Mouse (Mus musculus): ENCODE measurements around the gene Clstn1. TPM values are rescaled to one million over a fixed set of nuclear protein-coding genes. Genes with fewer than 3 reads are reported as not detected.
A peak's percentile ranks its signal among the peaks of the same experiment; 100 is the strongest.

Clstn1 gene
- polyA plus RNA-seq, 1 experiment from 2014 or later: 45.7 TPM

GRCm38 (mm10) chr4:149572851-149573250 lies 13.4 kb upstream of the Clstn1 start:
- ATAC-seq (ENCODE audit: insufficient read depth) (0 out of 2 replicates have a peak, but pooled peaks have one; percentile 42), DNase-seq (peak; percentile 73)
- peak overlapping the region; percentile 60 for H3K27ac ChIP-seq (ENCODE audit: low read depth)
- H3K36me3 ChIP-seq (ENCODE audit: insufficient read depth): no peaks in the 10 kb centered on the region
- 35% methylated on average over 8 of the region's 8 CpGs for WGBS
- H3K9me3 ChIP-seq (ENCODE audit: low read depth, low read length): no peaks in the 10 kb centered on the region
- no peak overlapping the region for H3K9ac ChIP-seq
- H3K27me3 ChIP-seq (ENCODE audit: insufficient read depth, low read length): no peaks in the 10 kb centered on the region
- no peak overlapping the region for H3K4me2 ChIP-seq
- H3K4me1 ChIP-seq (ENCODE audit: insufficient read depth): peaks cover 8% of the 10 kb centered on the region
- no peak for TF ChIP-seq CTCF (IDR thresholded peaks at IDR 0.05; ENCODE audit: low read depth)
- H3K4me3 ChIP-seq (ENCODE audit: low read depth, low read length): no peak overlapping the region

- no peaks in the 10 kb centered on the region for H3K27me3 ChIP-seq (ENCODE audit: insufficient read depth, low read length)
- WGBS: 70% methylated on average over 14 of the region's 14 CpGs
- peaks cover 8% of the 10 kb centered on the region for H3K4me1 ChIP-seq (ENCODE audit: insufficient read depth)
- ATAC-seq (ENCODE audit: insufficient read depth): no peak
- H3K27ac ChIP-seq (ENCODE audit: low read depth): no peak overlapping the region
- H3K4me2 ChIP-seq: no peak overlapping the region
- no peak overlapping the region for H3K4me3 ChIP-seq (ENCODE audit: low read depth, low read length)
- no peaks in the 10 kb centered on the region for H3K36me3 ChIP-seq (ENCODE audit: insufficient read depth)
- no peaks in the 10 kb centered on the region for H3K9me3 ChIP-seq (ENCODE audit: low read depth, low read length)
- no peak overlapping the region for H3K9ac ChIP-seq
- no peak for DNase-seq
- TF ChIP-seq CTCF (IDR thresholded peaks at IDR 0.05; ENCODE audit: low read depth): no peak
Observed at GRCm38 (mm10) chr4:149574391-149574821, 11.9 kb upstream of the Clstn1 start.

GRCm38 (mm10) chr4:149576061-149576460 lies 10.2 kb upstream of the Clstn1 start:
- no peaks in the 10 kb centered on the region for H3K27me3 ChIP-seq (ENCODE audit: insufficient read depth, low read length)
- DNase-seq (no peak), ATAC-seq (ENCODE audit: insufficient read depth) (no peak)
- H3K9me3 ChIP-seq (ENCODE audit: low read depth, low read length): no peaks in the 10 kb centered on the region
- 81% methylated on average over 9 of the region's 9 CpGs for WGBS
- H3K9ac ChIP-seq: no peak overlapping the region
- TF ChIP-seq CTCF (IDR thresholded peaks at IDR 0.05; ENCODE audit: low read depth): no peak
- no peak overlapping the region for H3K27ac ChIP-seq (ENCODE audit: low read depth)
- H3K36me3 ChIP-seq (ENCODE audit: insufficient read depth): no peaks in the 10 kb centered on the region
- peaks cover 6% of the 10 kb centered on the region for H3K4me1 ChIP-seq (ENCODE audit: insufficient read depth)
- H3K4me3 ChIP-seq (ENCODE audit: low read depth, low read length): no peak overlapping the region
- no peak overlapping the region for H3K4me2 ChIP-seq

- H3K4me2 ChIP-seq: no peak overlapping the region
- no peaks in the 10 kb centered on the region; the same call in 1 of the 2 replicates for H3K4me1 ChIP-seq (ENCODE audit: insufficient read depth)
- H3K9ac ChIP-seq: 0 out of 2 replicates have a peak overlapping the region, but pooled peaks have one; percentile 22
- no peak overlapping the region for H3K27ac ChIP-seq (ENCODE audit: low read depth)
- DNase-seq (no peak), ATAC-seq (ENCODE audit: insufficient read depth) (no peak)
- WGBS: 18% methylated on average over 4 of the region's 4 CpGs
- H3K36me3 ChIP-seq (ENCODE audit: insufficient read depth): no peaks in the 10 kb centered on the region
- no peak for TF ChIP-seq CTCF (IDR thresholded peaks at IDR 0.05; ENCODE audit: low read depth)
- H3K27me3 ChIP-seq (ENCODE audit: insufficient read depth, low read length): no peaks in the 10 kb centered on the region
- no peak overlapping the region for H3K4me3 ChIP-seq (ENCODE audit: low read depth, low read length)
- H3K9me3 ChIP-seq (ENCODE audit: low read depth, low read length): no peaks in the 10 kb centered on the region
Observed at GRCm38 (mm10) chr4:149576993-149577548, 9.2 kb upstream of the Clstn1 start.

- Histone ChIP-seq H3K9ac (no peak overlapping the region), H3K4me3 (ENCODE audit: low read depth, low read length) (no peak overlapping the region), H3K27me3 (ENCODE audit: insufficient read depth, low read length) (no peaks in the 10 kb centered on the region), H3K9me3 (ENCODE audit: low read depth, low read length) (no peaks in the 10 kb centered on the region), H3K36me3 (ENCODE audit: insufficient read depth) (no peaks in the 10 kb centered on the region), H3K27ac (ENCODE audit: low read depth) (no peak overlapping the region), H3K4me1 (ENCODE audit: insufficient read depth) (no peaks in the 10 kb centered on the region), H3K4me2 (no peak overlapping the region)
- ATAC-seq (ENCODE audit: insufficient read depth) (no peak), DNase-seq (no peak)
- 56% methylated on average over 13 of the region's 13 CpGs for WGBS
- no peak for TF ChIP-seq CTCF (IDR thresholded peaks at IDR 0.05; ENCODE audit: low read depth)
Observed at GRCm38 (mm10) chr4:149578085-149578681, 8.1 kb upstream of the Clstn1 start.

GRCm38 (mm10) chr4:149578831-149579230 lies 7.4 kb upstream of the Clstn1 start:
- no peak for TF ChIP-seq CTCF (IDR thresholded peaks at IDR 0.05; ENCODE audit: low read depth)
- Histone ChIP-seq H3K4me1 (ENCODE audit: insufficient read depth) (no peaks in the 10 kb centered on the region), H3K9ac (no peak overlapping the region), H3K4me2 (no peak overlapping the region), H3K4me3 (ENCODE audit: low read depth, low read length) (no peak overlapping the region), H3K27ac (ENCODE audit: low read depth) (no peak overlapping the region), H3K36me3 (ENCODE audit: insufficient read depth) (no peaks in the 10 kb centered on the region), H3K9me3 (ENCODE audit: low read depth, low read length) (no peaks in the 10 kb centered on the region), H3K27me3 (ENCODE audit: insufficient read depth, low read length) (no peaks in the 10 kb centered on the region)
- no peak for ATAC-seq (ENCODE audit: insufficient read depth)
- DNase-seq: no peak
- 55% methylated on average over 7 of the region's 7 CpGs for WGBS

- Histone ChIP-seq H3K9me3 (ENCODE audit: low read depth, low read length) (no peaks in the 10 kb centered on the region), H3K4me1 (ENCODE audit: insufficient read depth) (0 out of 2 replicates have a peak, but pooled peaks cover 5% of the 10 kb centered on the region), H3K9ac (no peak overlapping the region), H3K27ac (ENCODE audit: low read depth) (no peak overlapping the region), H3K36me3 (ENCODE audit: insufficient read depth) (no peaks in the 10 kb centered on the region), H3K4me3 (ENCODE audit: low read depth, low read length) (no peak overlapping the region), H3K4me2 (no peak overlapping the region), H3K27me3 (ENCODE audit: insufficient read depth, low read length) (peaks cover 26% of the 10 kb centered on the region; the same call in 1 of the 2 replicates)
- DNase-seq (no peak), ATAC-seq (ENCODE audit: insufficient read depth) (no peak)
- WGBS: 77% methylated on average over 8 of the region's 8 CpGs
- no peak for TF ChIP-seq CTCF (IDR thresholded peaks at IDR 0.05; ENCODE audit: low read depth)
Observed at GRCm38 (mm10) chr4:149585236-149585635, 1.0 kb upstream of the Clstn1 start.
